Mouse (Mus musculus) CH12.LX (cell line): ENCODE measurements at regions not wholly inside any gene's neighbourhood (a gene's known extent, or its start where the extent isn't known, plus 50 kb on each side); places are given as distances from the start of the nearest gene placed in this dataset.

Source experiments
- DNase-seq: peaks from one replicate; pipeline ENCODE4 v3.0.0-alpha.2; 2013; ENCODE audit errors: extremely low read depth
- H3K27ac ChIP-seq: 2 replicates; pipeline ENCODE4 v1.5.1; 2012; ENCODE audit warnings: low read depth, mild to moderate bottlenecking, control low read depth, moderate library complexity; ENCODE audit not compliant: insufficient read depth
- H3K27me3 ChIP-seq: replicated peaks from 2 replicates; pipeline ENCODE3; 2012; ENCODE audit warnings: inconsistent platforms
- H3K36me3 ChIP-seq, 2 experiments: replicated peaks in 1 of 2; 2 replicates each; pipeline versions ENCODE3 to v1.6.1; 2012; ENCODE audit warnings: inconsistent platforms in 1 of 2, low read length in 1 of 2, mild to moderate bottlenecking in 1 of 2, mixed read lengths in 1 of 2, moderate library complexity in 1 of 2; ENCODE audit not compliant: control insufficient read depth in 1 of 2, insufficient read depth in 1 of 2
- H3K4me1 ChIP-seq, 2 experiments: 2 replicates each; pipeline ENCODE4 v1.6.1; 2012; ENCODE audit warnings: inconsistent platforms in 1 of 2, moderate library complexity in 1 of 2; ENCODE audit not compliant: insufficient read depth in 2 of 2, control insufficient read depth in 1 of 2
- H3K4me2 ChIP-seq: 2 replicates; pipeline ENCODE4 v1.6.1; 2012; ENCODE audit warnings: low read depth, mild to moderate bottlenecking, control low read depth; ENCODE audit not compliant: poor library complexity, insufficient read depth, severe bottlenecking
- H3K4me3 ChIP-seq, 3 experiments: fragments of 150-350 bp in 1 of 3; sonication (generic) in 1 of 3; replicated peaks in 1 of 3; 2 replicates each; pipeline versions ENCODE3 to v1.5.1; 2011 to 2012; ENCODE audit warnings: low read depth in 2 of 3, low read length in 2 of 3, mild to moderate bottlenecking in 2 of 3, moderate library complexity in 2 of 3, control low read depth in 1 of 3, improper control_type of control experiment in 1 of 3, inconsistent platforms in 1 of 3, mixed read lengths in 1 of 3; ENCODE audit not compliant: poor library complexity in 1 of 3
- H3K79me2 ChIP-seq: replicated peaks from 2 replicates; pipeline ENCODE4 v1.6.1; 2012; ENCODE audit warnings: mild to moderate bottlenecking, moderate library complexity; ENCODE audit not compliant: control insufficient read depth, poor library complexity, insufficient read depth, severe bottlenecking; ENCODE audit errors: extremely low read depth
- H3K9ac ChIP-seq: 2 replicates; pipeline ENCODE4 v1.6.1; 2012; ENCODE audit warnings: low read depth, mild to moderate bottlenecking, control low read depth, moderate library complexity; ENCODE audit not compliant: insufficient read depth
- H3K9me3 ChIP-seq: replicated peaks from 2 replicates; pipeline ENCODE3; 2012; ENCODE audit warnings: low read length, inconsistent platforms, mixed read lengths
- ELF1 ChIP-seq: IDR thresholded peaks from 2 replicates; pipeline ENCODE4 v1.6.1; 2014; ENCODE audit warnings: low read depth, mild to moderate bottlenecking, inconsistent platforms, low read length, improper control_type of control experiment
- EP300 ChIP-seq: IDR thresholded peaks from 2 replicates; pipeline ENCODE4 v1.6.1; 2011; ENCODE audit warnings: low read length, improper control_type of control experiment
- GABPA ChIP-seq: IDR thresholded peaks from 2 replicates; pipeline ENCODE4 v1.6.1; 2012; ENCODE audit warnings: low read depth, low read length, improper control_type of control experiment, inconsistent platforms; ENCODE audit not compliant: insufficient replicate concordance
- HCFC1 ChIP-seq: IDR thresholded peaks from 2 replicates; pipeline ENCODE4 v1.6.1; 2012; ENCODE audit warnings: low read depth, mild to moderate bottlenecking, inconsistent platforms, low read length, improper control_type of control experiment
- JUN ChIP-seq: IDR thresholded peaks from 2 replicates; pipeline ENCODE4 v1.6.1; 2011; ENCODE audit warnings: low read depth, mild to moderate bottlenecking, low read length, improper control_type of control experiment, moderate library complexity; ENCODE audit not compliant: insufficient read depth
- JUND ChIP-seq: conservative IDR thresholded peaks from 2 replicates; pipeline ENCODE4 v1.6.1; 2011; ENCODE audit warnings: low read depth, low read length, improper control_type of control experiment
- MAZ ChIP-seq: IDR thresholded peaks from 2 replicates; pipeline ENCODE4 v1.6.1; 2012; ENCODE audit warnings: low read depth, mild to moderate bottlenecking, inconsistent platforms, low read length, improper control_type of control experiment, moderate library complexity
- MEF2A ChIP-seq: IDR thresholded peaks from 2 replicates; pipeline ENCODE4 v1.6.1; 2014; ENCODE audit warnings: low read depth, mild to moderate bottlenecking, inconsistent platforms, low read length, improper control_type of control experiment, borderline replicate concordance
- MYC ChIP-seq: IDR thresholded peaks from 2 replicates; pipeline ENCODE4 v1.6.1; 2011; ENCODE audit warnings: low read depth, mild to moderate bottlenecking, improper control_type of control experiment, low read length
- NRF1 ChIP-seq: IDR thresholded peaks from 2 replicates; pipeline ENCODE4 v1.6.1; 2014; ENCODE audit warnings: low read depth, mild to moderate bottlenecking, inconsistent platforms, low read length, improper control_type of control experiment, moderate library complexity
- PAX5 ChIP-seq: IDR thresholded peaks from 2 replicates; pipeline ENCODE4 v1.6.1; 2012; ENCODE audit warnings: low read length, inconsistent platforms, mixed read lengths
- TBP ChIP-seq: conservative IDR thresholded peaks from 2 replicates; pipeline ENCODE4 v1.6.1; 2011; ENCODE audit warnings: low read depth, low read length, improper control_type of control experiment
- UBTF ChIP-seq: IDR thresholded peaks from 2 replicates; pipeline ENCODE4 v1.6.1; 2012; ENCODE audit warnings: low read depth, mild to moderate bottlenecking, inconsistent platforms, low read length, improper control_type of control experiment, moderate library complexity
- ZC3H11A ChIP-seq: IDR thresholded peaks from 2 replicates; pipeline ENCODE4 v1.6.1; 2012; ENCODE audit warnings: low read depth, mild to moderate bottlenecking, inconsistent platforms, low read length, improper control_type of control experiment
- ZMIZ1 ChIP-seq: IDR thresholded peaks from 2 replicates; pipeline ENCODE4 v1.6.1; 2012; ENCODE audit warnings: low read depth, mild to moderate bottlenecking, inconsistent platforms, low read length, improper control_type of control experiment
- ZNF384 ChIP-seq: IDR thresholded peaks from 2 replicates; pipeline ENCODE4 v1.6.1; 2012; ENCODE audit warnings: low read depth, low read length, improper control_type of control experiment, inconsistent platforms
- dilution Hi-C: fragments of 300-500 bp; cut with MboI; formaldehyde crosslinking; loops from 2 replicates; pipeline ENCODE4 v1.14.3; 2020; ENCODE audit warnings: low sequenced_read_pairs; ENCODE audit not compliant: extremely low pct_unique_long_range_greater_than_20kb, extremely low pct_ligation_motif_present
- in situ Hi-C: fragments of 300-500 bp; cut with MboI; formaldehyde crosslinking; loops from 3 replicates; pipeline ENCODE4 v1.14.3; 2019; ENCODE audit warnings: low sequenced_read_pairs, low pct_ligation_motif_present, low pct_unique_long_range_greater_than_20kb, mixed read lengths

DNA sequence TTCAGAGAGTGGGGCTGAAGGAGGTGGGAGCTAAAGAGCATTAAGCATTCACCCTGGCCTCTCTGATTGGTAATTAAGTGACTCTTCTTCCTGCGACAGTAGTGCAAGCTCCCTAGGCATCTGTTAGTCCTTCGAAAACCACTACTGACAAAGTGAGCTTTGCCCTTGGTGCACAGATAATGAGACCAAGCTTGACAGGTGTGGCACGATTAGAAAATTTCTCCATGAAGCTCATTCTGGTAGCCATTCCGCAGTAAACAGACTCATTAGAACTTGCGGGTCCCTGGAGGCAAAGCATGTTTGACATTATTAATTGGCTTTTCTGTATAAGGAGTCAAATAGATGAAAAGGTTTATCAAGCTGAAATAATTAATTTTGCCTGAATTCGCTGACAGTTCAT is 285.8 kb downstream of the Insig2 start:
- H3K79me2 ChIP-seq = no peaks in the 10 kb centered on the region
- no peak overlapping the region for H3K27ac ChIP-seq
- TF ChIP-seq UBTF (no peak), MAZ (no peak), MYC (no peak)
- H3K4me2 ChIP-seq = no peak overlapping the region
- no peak overlapping the region for H3K4me3 ChIP-seq
- dilution Hi-C loops = no loop called here
- H3K27me3 ChIP-seq = no peaks in the 10 kb centered on the region
- in situ Hi-C loops = no loop called here
- H3K4me1 ChIP-seq = no peaks in the 10 kb centered on the region
- H3K9me3 ChIP-seq = no peaks in the 10 kb centered on the region
- H3K36me3 ChIP-seq = no peaks in the 10 kb centered on the region
- H3K9ac ChIP-seq = no peak overlapping the region
- DNase-seq = no peak

DNA sequence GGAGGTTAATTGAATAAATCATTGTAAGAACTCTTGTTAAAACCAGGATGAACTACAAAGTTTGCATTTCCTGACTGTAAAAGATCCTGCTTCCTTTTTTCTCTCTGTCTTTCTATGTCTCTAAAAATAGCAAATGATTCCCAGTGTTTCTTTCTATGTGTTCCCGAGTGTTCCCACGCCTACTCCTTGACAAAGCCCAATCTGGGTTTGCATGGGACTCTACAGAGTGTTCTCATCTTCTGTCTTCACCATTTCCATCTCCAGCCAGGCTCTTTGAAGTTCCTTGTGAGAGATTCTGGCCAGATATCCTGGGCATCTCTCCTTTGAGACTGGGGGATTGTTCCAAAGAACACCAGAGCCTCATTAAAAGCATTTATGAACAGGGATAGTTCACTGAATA is 285.0 kb downstream of the Insig2 start:
- no peaks in the 10 kb centered on the region for H3K27me3 ChIP-seq
- H3K9ac ChIP-seq = no peak overlapping the region
- no peak overlapping the region for H3K4me2 ChIP-seq
- H3K79me2 ChIP-seq = no peaks in the 10 kb centered on the region
- H3K4me3 ChIP-seq = no peak overlapping the region
- H3K9me3 ChIP-seq = no peaks in the 10 kb centered on the region
- dilution Hi-C loops (no loop called here), in situ Hi-C loops (no loop called here)
- no peak for DNase-seq
- H3K27ac ChIP-seq = no peak overlapping the region
- no peaks in the 10 kb centered on the region for H3K36me3 ChIP-seq
- TF ChIP-seq MEF2A = no peak
- TF ChIP-seq HCFC1 = no peak
- no peak for TF ChIP-seq NRF1
- no peak for TF ChIP-seq GABPA
- no peak for TF ChIP-seq ZMIZ1
- TF ChIP-seq PAX5 = no peak
- TF ChIP-seq EP300 = no peak
- no peak for TF ChIP-seq JUND
- no peak for TF ChIP-seq ELF1
- no peak for TF ChIP-seq TBP
- no peak for TF ChIP-seq ZC3H11A
- TF ChIP-seq ZNF384 = no peak
- no peak for TF ChIP-seq JUN
- H3K4me1 ChIP-seq = no peaks in the 10 kb centered on the region
